Mouse (Mus musculus) stomach, embryonic 14.5 days (tissue): ENCODE data around the gene Mettl1. TPM values are rescaled to one million over a fixed set of nuclear protein-coding genes. Genes with fewer than 3 reads are reported as not detected.

ENCODE experiments used
- ATAC-seq: fragments of 200-750 bp; cut with Nextera tagmentation; 2 replicates; pipeline ENCODE4 v1.8.0; 2017; ENCODE audit warnings: low read depth, moderate TSS enrichment; ENCODE audit not compliant: insufficient number of reproducible peaks, insufficient read depth, low FRiP score
- H3K27ac ChIP-seq: fragments of 300-500 bp; sonication (generic); 2 replicates; pipeline ENCODE4 v1.5.1; 2014; ENCODE audit warnings: mild to moderate bottlenecking, low read length, moderate library complexity, mixed read lengths
- H3K27me3 ChIP-seq: fragments of 300-500 bp; sonication (generic); 2 replicates; pipeline ENCODE4 v1.6.1; 2014; ENCODE audit warnings: low read length, control low read depth, mixed read lengths; ENCODE audit not compliant: control insufficient read depth, insufficient read depth
- H3K36me3 ChIP-seq: fragments of 300-500 bp; sonication (generic); 2 replicates; pipeline ENCODE4 v1.6.1; 2014; ENCODE audit warnings: mild to moderate bottlenecking, control low read depth, low read length, moderate library complexity, mixed read lengths; ENCODE audit not compliant: control insufficient read depth, insufficient read depth
- H3K4me1 ChIP-seq: fragments of 300-500 bp; sonication (generic); 2 replicates; pipeline ENCODE4 v1.6.1; 2014; ENCODE audit warnings: low read length, control low read depth, mixed read lengths; ENCODE audit not compliant: control insufficient read depth, insufficient read depth
- H3K4me2 ChIP-seq: fragments of 300-500 bp; sonication (generic); replicated peaks from 2 replicates; pipeline ENCODE4 v1.6.1; 2014; ENCODE audit warnings: low read depth, low read length, control low read depth
- H3K4me3 ChIP-seq: fragments of 300-500 bp; sonication (generic); 2 replicates; pipeline ENCODE4 v1.5.1; 2014; ENCODE audit warnings: low read depth, low read length, control low read depth
- H3K9ac ChIP-seq: fragments of 300-500 bp; sonication (generic); replicated peaks from 2 replicates; pipeline ENCODE4 v1.6.1; 2014; ENCODE audit warnings: low read depth, mild to moderate bottlenecking, control low read depth, low read length, moderate library complexity, mixed read lengths
- H3K9me3 ChIP-seq: fragments of 300-500 bp; sonication (generic); 2 replicates; pipeline ENCODE4 v1.6.1; 2016; ENCODE audit warnings: low read depth, low read length, control low read depth; ENCODE audit not compliant: control insufficient read depth
- WGBS: fragments of 180-500 bp; shearing (Covaris S2); extraction: QIAGEN DNeasy Blood & Tissue Kit; methylation state at CpG from one replicate; pipeline ENCODE4 v1.1.7; 2014; 5-methylcytosine and 5-hydroxymethylcytosine counted together
- polyA plus RNA-seq: library from polyadenylated mRNA; unstranded; fragments of >200 nt; fragmentation: Nextera tagmentation; extraction: Ambion mirVana; gene quantifications from 2 replicates; pipeline ENCODE4 v1.2.1, GENCODE M21; 2014

Mettl1 gene
- polyA plus RNA-seq, 1 experiment from 2014 or later, result 65.5 TPM

GRCm38 (mm10) chr10:127049395-127050118 is 8.3 kb downstream of the Mettl1 start:
- Histone ChIP-seq H3K27me3 (peaks cover 32% of the 10 kb centered on the region), H3K9ac (no peak overlapping the region)
- no peak for ATAC-seq

GRCm38 (mm10) chr10:127050119-127050474 is 8.9 kb downstream of the Mettl1 start:
- no peak overlapping the region for H3K4me3 ChIP-seq

More at GRCm38 (mm10) chr10:127049395-127050118, 8.3 kb downstream of the Mettl1 start:
- Histone ChIP-seq H3K9me3 (no peaks in the 10 kb centered on the region), H3K4me2 (peak overlapping the region; percentile 33), H3K4me3 (0 out of 2 replicates have a peak overlapping the region, but pooled peaks have one; percentile 12), H3K27ac (no peak overlapping the region), H3K36me3 (peaks cover under 1% of the 10 kb centered on the region; the same call in 1 of the 2 replicates), H3K4me1 (0 out of 2 replicates have a peak, but pooled peaks cover 7% of the 10 kb centered on the region)
- 3% methylated on average over 29 of the region's 29 CpGs for WGBS

GRCm38 (mm10) chr10:127054646-127055045 is 13.4 kb downstream of the Mettl1 start:
- H3K36me3 ChIP-seq, result peaks cover 21% of the 10 kb centered on the region; the same call in 1 of the 2 replicates
- no peak overlapping the region for H3K9ac ChIP-seq
- H3K27ac ChIP-seq, result no peak overlapping the region
- H3K9me3 ChIP-seq, result no peaks in the 10 kb centered on the region
- peaks cover 12% of the 10 kb centered on the region for H3K27me3 ChIP-seq
- 58% methylated on average over 4 of the region's 4 CpGs for WGBS
- peaks cover 13% of the 10 kb centered on the region; the same call in 1 of the 2 replicates for H3K4me1 ChIP-seq
- no peak for ATAC-seq
- no peak overlapping the region for H3K4me3 ChIP-seq
- H3K4me2 ChIP-seq, result no peak overlapping the region

More at GRCm38 (mm10) chr10:127050119-127050474, 8.9 kb downstream of the Mettl1 start:
- Histone ChIP-seq H3K27me3 (peaks cover 32% of the 10 kb centered on the region), H3K9ac (no peak overlapping the region), H3K9me3 (no peaks in the 10 kb centered on the region), H3K36me3 (peaks cover 4% of the 10 kb centered on the region; the same call in 1 of the 2 replicates), H3K4me1 (0 out of 2 replicates have a peak, but pooled peaks cover 7% of the 10 kb centered on the region), H3K27ac (no peak overlapping the region), H3K4me2 (peak overlapping the region; percentile 33; the same call in 1 of the 2 replicates)
- ATAC-seq, result no peak
- 18% methylated on average over 10 of the region's 10 CpGs for WGBS

GRCm38 (mm10) chr10:127055406-127055805 is 14.2 kb downstream of the Mettl1 start:
- 86% methylated on average over 8 of the region's 8 CpGs for WGBS
- H3K4me1 ChIP-seq, result peaks cover 13% of the 10 kb centered on the region; the same call in 1 of the 2 replicates

DNA sequence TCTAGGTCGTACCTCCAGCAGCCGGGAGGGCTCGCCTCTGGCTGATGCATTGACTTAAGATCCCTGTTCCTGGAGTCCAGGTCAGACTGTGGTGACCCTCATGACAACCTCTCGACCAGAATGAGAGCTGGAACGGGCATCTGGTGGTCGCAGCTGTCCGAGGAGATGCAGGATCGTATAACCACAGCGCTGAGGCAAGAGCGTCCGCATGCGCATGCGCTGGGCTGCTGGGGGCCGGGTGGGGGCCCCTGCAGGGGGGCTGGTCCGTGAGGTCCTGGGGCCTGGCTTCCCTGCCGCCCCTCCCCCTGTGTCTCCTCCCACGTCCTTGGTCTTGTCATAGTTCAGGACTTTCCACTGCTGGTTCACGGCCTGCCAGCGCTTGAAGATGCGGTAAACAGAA is 15.3 kb downstream of the Mettl1 start:
- no peak for ATAC-seq
- no peak overlapping the region for H3K27ac ChIP-seq
- no peaks in the 10 kb centered on the region for H3K9me3 ChIP-seq
- no peak overlapping the region for H3K4me3 ChIP-seq
- peaks cover 13% of the 10 kb centered on the region; the same call in 1 of the 2 replicates for H3K4me1 ChIP-seq
- no peak overlapping the region for H3K4me2 ChIP-seq
- H3K36me3 ChIP-seq, result peaks cover 21% of the 10 kb centered on the region; the same call in 1 of the 2 replicates
- 84% methylated on average over 20 of the region's 20 CpGs for WGBS
- no peak overlapping the region for H3K9ac ChIP-seq
- 0 out of 2 replicates have a peak, but pooled peaks cover 2% of the 10 kb centered on the region for H3K27me3 ChIP-seq

More at GRCm38 (mm10) chr10:127055406-127055805, 14.2 kb downstream of the Mettl1 start:
- Histone ChIP-seq H3K9me3 (no peaks in the 10 kb centered on the region), H3K4me2 (no peak overlapping the region), H3K27ac (no peak overlapping the region), H3K27me3 (peaks cover 5% of the 10 kb centered on the region; the same call in 1 of the 2 replicates), H3K9ac (no peak overlapping the region), H3K4me3 (no peak overlapping the region), H3K36me3 (peaks cover 21% of the 10 kb centered on the region; the same call in 1 of the 2 replicates)
- no peak for ATAC-seq

DNA sequence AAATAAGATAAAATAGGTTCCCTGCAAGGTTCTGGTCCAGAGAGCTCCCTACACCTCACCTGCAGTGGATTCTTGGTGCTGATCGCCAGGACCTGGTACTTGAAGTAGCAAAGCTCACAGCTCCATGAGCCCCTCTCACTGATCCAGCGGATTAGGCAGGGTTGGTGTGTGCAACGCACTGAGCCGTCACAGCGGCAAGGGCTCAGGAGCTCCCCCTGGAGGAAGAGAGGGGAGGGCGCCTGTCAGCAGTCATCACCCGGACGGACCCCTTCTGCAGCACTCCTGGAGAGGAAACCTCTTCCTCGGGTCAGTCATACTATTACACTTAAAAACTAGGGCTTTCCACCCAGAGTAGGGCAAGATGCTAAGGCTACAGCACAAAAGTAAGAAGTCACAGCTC is 16.9 kb downstream of the Mettl1 start:
- no peaks in the 10 kb centered on the region for H3K27me3 ChIP-seq
- no peak overlapping the region for H3K9ac ChIP-seq
- peak overlapping the region; percentile 83 for H3K4me3 ChIP-seq
- no peak overlapping the region for H3K27ac ChIP-seq
- ATAC-seq, result no peak
- peaks cover 13% of the 10 kb centered on the region; the same call in 1 of the 2 replicates for H3K4me1 ChIP-seq
- WGBS, result under 1% methylated on average over 9 of the region's 9 CpGs
- H3K36me3 ChIP-seq, result peaks cover 21% of the 10 kb centered on the region; the same call in 1 of the 2 replicates
- peak overlapping the region; percentile 94 for H3K4me2 ChIP-seq
- H3K9me3 ChIP-seq, result no peaks in the 10 kb centered on the region

DNA sequence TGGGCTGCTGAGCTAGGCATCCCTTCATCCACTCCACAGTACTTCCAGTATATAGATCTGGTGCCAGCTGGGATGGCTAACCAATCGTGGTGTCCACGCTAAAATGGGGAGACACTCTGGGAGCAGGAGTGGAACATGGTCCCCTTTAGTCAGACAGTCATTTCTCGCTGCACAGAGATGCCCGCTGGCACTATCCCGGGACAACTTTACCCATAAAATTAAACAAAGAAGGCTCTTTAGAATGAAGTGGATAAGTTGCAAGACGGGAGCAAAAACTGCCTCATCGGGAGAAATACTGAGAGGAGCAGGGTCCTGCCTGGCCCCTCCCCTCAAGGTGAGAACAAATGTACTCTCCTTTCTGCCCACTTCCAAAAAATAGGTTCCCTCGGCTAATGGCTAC is 17.5 kb downstream of the Mettl1 start:
- Histone ChIP-seq H3K4me3 (peak overlapping the region; percentile 83), H3K9me3 (no peaks in the 10 kb centered on the region), H3K27ac (no peak overlapping the region), H3K36me3 (peaks cover 21% of the 10 kb centered on the region; the same call in 1 of the 2 replicates), H3K9ac (no peak overlapping the region; the same call in 1 of the 2 replicates), H3K4me1 (peaks cover 13% of the 10 kb centered on the region; the same call in 1 of the 2 replicates), H3K27me3 (no peaks in the 10 kb centered on the region), H3K4me2 (peak overlapping the region; percentile 94)
- no peak for ATAC-seq
- 4% methylated on average over 8 of the region's 8 CpGs for WGBS

GRCm38 (mm10) chr10:127059174-127059967 is 18.2 kb downstream of the Mettl1 start:
- WGBS, result under 1% methylated on average over 77 of the region's 92 CpGs
- H3K27me3 ChIP-seq, result no peaks in the 10 kb centered on the region
- H3K9me3 ChIP-seq, result no peaks in the 10 kb centered on the region
- peak overlapping the region; percentile 83 for H3K4me3 ChIP-seq
- H3K27ac ChIP-seq, result peak overlapping the region; percentile 67
- H3K9ac ChIP-seq, result peak overlapping the region; percentile 79
- peak overlapping the region; percentile 94 for H3K4me2 ChIP-seq
- no peak for ATAC-seq
- H3K36me3 ChIP-seq, result peaks cover 21% of the 10 kb centered on the region; the same call in 1 of the 2 replicates
- H3K4me1 ChIP-seq, result peaks cover 13% of the 10 kb centered on the region; the same call in 1 of the 2 replicates
